Mouse (Mus musculus) kidney, postnatal 25 days (tissue): ENCODE data around the gene Tnfrsf4.

ENCODE experiments used
- DNase-seq, 2 experiments: peaks; one replicate each; pipeline ENCODE4 v3.0.0; 2021; ENCODE audit warnings: mixed read lengths in 2 of 2

The Tnfrsf4 gene

DNA sequence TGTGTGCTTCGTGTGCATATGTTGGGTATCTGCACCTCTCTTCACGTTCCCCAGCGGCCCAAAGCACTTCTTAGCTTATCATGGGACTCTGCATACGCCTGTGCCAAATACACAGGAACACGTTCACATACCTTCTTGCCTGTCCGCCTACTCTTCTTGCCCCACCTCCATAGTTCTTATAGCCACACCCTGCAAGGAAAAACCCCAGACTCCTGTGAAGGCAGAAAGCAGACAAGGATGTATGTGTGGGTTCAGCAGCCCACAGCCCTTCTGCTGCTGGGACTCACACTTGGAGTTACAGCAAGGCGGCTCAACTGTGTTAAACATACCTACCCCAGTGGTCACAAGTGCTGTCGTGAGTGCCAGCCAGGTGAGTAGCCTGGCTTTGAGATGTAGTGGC, at the start of gene Tnfrsf4:
TSS of gene Tnfrsf4 (plus strand) at position 207 of the 400 bp plus-strand sequence.
- no peak for DNase-seq

DNA sequence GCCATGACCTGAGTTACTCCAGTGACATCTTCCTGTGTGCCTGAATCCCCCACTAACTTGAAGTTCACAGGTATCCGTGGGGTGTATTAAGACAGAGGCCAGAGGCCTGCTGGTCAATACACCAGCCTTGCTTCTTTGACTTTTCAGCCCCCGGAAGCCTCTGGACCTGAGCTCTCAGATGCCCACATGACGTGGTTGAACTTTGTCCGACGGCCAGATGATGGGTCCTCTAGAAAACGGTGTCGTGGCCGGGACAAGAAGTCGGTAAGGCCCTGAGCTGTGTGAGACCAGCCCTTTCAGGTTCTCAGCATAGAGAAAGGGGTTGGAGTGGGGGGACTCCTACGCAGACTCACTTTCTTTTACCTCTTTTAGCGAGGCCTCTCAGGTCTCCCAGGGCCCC, 49.2 kb upstream of the Tnfrsf4 start:
- DNase-seq = peak; percentile 58 to 72

DNA sequence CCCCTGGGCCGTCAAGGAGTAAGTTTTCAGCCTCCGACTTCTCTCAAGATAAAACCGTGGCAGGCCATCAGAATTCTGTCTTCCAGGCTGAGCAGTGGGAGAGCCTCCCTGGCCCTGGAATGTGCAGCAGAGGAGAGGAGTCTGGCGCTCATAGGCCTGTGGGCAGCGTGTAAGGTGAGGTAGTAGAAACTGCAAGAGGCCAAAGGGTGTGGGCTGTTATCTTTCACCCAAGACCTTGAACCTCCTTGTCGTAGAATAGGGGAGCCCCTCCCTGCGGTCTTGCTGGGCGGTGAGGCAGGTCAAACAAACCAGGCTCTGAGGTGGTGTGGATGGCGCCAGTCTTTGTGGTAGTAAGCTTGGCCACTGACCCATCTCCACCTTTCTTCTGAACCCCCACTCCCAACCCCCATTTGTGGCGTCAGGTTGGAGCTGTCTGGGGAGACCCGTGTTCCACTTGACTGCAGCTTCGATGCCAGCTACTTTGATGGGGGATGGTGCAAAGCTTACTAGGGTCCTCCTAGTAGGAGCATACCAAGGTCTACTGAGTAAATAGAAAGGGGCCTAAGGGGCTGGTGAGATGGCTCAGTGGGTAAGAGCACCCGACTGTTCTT, 44.5 kb upstream of the Tnfrsf4 start:
- DNase-seq = no peak

DNA sequence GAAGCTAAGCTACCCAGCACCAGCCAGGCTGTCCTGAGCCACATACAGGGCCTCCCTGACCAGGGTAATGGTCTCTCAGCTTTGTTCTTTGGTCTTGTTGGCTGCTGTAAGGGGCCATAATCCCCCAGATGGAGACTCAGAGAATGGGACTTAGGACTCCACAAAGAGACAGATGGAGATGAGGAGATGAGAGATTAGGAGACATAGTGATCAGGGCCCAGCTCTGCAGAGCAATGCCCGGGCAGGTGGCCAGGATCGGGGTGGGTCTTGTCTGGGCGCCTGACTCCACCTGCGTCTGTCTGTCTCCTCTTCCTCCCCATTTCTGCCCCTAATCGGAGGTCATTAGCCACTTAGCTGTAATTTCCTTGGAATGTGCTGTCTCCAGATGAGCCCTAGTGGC, 43.4 kb upstream of the Tnfrsf4 start:
- DNase-seq = no peak

DNA sequence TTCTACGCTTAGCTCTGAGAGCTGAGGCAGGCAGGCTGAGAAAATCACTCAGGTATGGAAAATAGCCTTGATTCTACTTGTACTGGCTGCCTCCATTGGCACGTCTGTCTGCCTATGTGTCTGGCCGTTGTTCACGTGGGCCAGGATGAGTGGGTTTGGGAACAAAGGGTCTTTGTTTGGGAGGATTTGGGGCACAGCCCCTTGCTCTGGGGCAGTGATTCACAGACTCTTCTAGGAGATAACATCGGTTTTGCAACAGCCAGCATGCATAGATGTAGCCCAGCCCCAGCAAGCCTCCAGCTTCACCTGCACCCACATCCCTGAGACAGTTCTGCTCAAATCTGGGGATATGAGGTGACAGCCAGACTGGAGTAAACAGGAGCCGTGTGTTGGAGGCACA, 41.0 kb upstream of the Tnfrsf4 start:
- no peak for DNase-seq

DNA sequence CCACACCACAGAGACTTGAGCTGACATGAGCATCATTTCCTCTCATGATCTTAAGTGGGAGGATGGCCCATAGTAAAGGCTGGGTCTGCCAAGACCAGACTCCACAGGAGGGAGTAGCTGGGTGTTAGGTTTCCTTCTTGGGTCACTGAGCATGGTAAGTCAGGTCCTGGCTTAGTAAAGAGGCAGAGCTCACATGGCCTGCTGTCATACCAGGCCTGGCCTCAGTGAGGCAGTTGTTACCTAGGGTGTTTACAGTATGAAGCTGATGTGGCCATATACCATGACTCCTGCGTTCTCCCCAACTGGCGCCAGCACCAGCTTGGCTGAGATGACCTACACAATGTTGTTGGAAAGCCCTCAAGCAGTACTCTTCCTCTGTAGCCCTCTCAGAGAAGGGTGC, 40.4 kb upstream of the Tnfrsf4 start:
- no peak for DNase-seq

DNA sequence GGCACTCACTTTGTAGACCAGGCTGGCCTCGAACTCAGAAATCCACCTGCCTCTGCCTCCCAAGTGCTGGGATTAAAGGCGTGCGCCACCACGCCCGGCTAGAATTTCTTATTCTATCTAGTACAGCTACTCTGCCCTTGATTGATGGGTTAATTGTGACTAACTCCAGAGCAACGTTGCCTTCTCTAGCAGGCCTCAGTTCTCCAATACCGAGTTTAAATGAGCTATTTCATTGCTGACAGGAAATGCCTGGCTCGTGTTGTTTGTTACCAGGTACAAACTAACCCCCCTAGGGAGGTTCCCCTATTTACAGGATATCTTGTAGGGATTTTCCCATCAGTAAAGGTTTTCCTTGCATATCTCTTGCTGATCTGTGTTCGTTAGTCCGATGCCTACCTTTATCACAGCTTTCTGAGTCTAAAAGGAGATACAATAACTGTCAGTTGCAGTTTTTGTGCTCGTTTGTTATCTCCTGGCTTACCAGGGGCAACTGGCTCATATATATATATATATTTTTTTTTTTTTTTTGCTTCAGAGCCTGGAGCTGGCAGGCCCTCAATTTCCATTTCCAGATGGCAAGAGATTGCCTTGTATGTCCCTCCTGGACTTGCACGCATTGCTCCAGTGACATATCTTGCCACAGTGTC, 32.1 kb upstream of the Tnfrsf4 start:
- no peak for DNase-seq

DNA sequence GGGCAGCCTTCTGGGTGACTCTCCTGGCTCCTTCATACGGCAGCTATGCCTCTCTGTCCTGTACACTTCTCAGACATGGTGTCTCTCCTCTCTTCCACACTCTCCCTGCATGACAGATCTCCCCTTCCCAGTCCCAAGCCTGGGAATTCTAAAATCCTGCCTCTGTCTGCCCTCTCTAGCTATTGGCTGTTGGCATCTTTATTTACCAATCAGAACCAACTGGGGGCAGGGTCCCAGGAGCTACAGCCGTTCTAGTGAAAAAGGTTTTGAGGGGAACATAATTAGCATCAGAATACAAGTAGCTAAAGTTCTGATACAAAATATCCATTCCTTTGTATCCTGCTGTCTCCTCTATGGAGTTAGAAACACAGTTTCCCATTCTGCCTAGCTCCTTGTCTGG, 29.9 kb upstream of the Tnfrsf4 start:
- no peak for DNase-seq

DNA sequence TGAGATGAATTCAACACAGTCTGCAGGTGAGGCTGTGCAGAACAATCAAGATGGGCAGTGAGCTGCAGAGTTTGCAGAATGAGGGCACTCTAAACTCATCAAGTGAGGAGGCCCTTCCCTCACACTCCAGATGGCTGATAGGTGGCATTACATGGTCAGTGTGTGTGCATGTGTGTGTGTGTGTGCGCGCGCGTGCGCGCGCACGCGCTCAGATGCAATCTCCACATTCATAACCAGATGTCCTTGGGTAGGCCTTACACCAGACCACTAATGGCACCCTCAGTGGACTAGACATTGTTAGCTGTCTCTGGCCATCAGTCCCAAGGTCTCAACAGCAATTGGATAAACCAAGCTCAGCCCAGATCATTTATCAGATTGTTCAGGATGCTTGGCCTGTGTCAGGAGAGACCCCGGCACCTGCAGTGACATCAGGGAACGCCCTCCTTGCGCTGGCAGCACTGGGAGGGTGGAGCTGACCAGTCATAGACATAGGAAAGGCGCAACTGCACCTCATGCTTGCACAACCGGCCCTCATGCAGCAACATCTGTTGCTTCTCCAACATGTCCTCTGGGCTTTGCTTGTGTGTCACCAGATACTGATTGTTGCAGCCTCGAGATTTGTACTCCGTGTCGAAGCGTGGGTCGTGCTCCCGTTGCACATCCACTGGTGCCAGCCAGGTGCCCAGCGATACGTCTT, 22.3 kb upstream of the Tnfrsf4 start:
- DNase-seq = no peak

DNA sequence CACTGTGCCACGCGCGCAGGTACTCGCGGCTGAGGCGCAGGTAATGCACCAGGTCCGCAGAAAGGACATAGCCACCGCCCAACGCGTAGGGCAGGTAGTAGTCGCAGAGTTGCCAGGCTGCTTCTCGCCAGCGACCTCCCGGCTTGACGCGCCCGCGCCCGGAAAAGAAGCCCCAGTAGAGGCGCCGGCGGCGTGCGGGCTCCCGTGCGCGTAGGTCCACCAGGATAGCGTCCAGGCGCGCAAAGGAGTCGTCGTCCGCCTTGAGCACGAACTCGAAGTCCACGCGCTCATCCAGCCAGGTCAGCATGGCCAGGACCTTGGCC, 21.8 kb upstream of the Tnfrsf4 start:
- no peak for DNase-seq

DNA sequence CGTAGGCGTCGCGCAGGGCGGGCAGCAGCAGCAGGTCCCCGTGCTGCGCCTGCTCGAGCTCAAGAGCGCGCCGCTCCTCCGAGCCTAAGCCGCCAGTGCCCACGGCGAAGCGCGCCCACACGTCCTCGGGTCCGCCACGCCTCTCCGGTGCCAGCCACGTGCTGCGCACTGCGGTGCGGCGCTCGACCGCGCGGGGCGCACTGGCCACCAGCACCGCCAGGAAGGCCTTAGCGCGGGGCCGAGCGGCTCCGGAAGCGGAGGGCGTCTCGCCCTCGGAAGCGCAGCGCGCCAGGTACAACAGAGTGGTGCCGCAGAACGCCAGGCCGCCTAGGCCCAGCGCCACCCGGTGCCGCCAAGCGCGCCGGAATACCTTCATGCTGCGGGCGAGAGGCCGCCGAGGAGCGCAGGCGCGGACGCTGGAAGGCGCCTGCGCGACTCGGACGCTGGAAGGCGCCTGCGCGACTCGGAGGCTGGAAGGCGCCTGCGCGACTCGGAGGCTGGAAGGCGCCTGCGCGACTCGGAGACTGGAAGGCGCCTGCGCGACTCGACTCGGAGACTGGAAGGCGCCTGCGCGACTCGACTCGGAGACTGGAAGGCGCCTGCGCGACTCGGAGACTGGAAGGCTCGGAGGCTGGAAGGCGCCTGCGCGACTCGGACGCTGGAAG, 21.3 kb upstream of the Tnfrsf4 start, which contains the start of the genes B3galt6 and Sdf4:
TSS of gene B3galt6 (minus strand) at position 409 of the 665 bp plus-strand sequence.
TSS of gene Sdf4 (plus strand) at position 632 of the 665 bp plus-strand sequence.
- peak; percentile 79 to 91 for DNase-seq

DNA sequence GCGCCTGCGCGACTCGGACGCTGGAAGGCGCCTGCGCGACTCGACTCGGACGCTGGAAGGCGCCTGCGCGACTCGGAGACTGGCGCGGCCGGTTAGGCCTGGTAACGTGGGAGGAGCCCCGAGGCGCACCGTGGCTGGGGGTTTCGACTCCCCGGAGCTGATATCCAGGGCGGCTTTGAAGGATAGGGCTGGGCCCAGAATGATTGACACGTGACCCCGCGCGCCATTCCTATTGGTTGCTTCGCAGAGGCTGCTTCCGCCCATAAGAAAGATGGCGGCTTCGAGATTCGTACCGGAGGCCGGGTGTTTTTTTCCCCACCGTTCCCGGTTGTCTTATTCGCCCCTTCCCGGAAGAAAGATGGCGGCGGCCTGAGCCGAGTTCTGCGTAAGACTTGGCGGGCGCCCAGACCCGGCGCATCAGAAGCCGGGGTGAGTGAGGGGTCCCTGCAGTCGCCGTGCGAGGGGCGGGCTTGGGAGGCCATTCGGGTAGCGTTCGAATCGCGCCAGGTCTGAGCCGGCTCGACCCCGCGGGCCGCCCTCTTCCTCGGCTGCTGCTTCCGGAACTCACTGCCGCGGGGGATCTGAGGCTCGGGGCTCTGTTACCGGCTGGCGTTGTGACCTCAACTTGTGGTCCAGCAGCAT, 20.6 kb upstream of the Tnfrsf4 start:
- DNase-seq = peak; percentile 96 to 99

DNA sequence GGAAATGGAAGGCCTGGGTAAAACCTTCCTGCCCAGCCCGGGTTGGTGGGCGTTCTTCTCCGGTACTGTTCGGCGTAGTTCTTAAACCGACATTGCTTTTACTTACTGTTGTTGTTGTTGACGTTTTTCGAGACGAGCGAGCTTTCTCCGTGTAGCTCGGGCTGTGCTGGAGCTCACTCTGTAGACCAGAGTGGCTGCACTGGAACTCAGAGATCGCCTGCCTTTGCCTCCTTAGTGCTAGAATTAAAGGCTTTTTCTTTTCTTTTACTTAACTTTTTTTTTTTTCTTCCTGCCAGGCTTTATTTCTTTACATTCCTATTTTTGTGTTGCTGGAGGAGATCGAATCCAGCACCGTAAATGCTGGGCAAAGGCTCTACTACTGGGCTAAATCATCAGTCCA, 20.0 kb upstream of the Tnfrsf4 start:
- DNase-seq = no peak

DNA sequence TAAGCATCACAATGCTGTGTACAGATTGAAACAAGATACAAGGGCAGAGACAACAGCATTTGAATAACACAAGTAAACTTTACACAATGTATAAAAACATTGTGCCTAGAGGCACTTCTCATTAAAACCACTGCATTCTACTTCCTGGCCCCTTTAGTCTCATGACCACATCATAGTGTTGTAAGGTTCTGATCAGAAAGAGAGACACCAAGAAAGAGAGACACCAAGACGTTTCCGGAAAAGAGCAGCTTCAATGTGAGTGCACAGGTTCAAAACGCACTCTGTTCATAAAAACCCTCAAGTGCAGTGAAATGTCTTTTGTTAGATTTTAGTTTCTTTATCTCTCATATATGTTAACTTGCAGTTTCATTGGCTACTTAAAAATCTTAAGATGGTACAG, 9.5 kb upstream of the Tnfrsf4 start:
- DNase-seq = no peak

DNA sequence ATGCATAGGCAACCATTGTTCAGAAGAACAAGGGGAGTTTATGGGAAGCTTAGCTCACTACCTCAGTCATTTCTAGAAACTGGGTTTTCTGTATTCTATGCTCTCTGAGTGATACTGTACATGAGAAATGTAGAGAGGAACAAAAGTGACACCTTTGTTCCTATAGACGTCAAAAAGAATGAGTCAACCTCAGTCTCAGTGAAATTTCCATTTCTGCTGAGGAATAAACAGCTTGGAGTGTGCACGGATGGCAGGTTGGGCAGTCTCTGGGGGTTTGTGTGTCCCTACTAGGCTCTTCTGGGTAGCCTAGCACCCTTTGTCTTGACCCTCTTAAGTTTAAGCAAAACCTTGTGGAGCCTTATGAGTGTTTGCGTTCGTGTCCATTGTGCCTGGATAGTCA, 5.3 kb upstream of the Tnfrsf4 start:
- DNase-seq = no peak

DNA sequence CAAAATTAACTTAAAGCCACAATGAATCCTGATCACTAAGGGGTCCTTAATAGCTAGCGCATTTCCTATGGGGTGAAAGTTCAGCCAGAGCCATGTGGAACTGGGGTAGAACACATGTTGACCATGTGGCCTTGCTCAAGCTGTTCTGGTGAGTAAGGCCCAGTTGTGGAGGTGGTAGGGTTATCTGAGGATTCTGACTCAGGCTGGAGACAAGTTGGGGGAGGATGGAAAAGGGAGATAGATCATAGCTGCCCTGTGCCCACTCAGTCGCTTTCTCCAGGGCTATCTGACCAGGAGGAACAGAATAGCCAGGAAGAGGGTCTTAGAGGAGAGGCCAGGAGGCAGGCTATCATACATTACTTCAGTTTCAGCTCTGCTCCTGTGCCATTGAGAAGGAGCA, 793 bp downstream of the Tnfrsf4 start:
- DNase-seq = no peak

DNA sequence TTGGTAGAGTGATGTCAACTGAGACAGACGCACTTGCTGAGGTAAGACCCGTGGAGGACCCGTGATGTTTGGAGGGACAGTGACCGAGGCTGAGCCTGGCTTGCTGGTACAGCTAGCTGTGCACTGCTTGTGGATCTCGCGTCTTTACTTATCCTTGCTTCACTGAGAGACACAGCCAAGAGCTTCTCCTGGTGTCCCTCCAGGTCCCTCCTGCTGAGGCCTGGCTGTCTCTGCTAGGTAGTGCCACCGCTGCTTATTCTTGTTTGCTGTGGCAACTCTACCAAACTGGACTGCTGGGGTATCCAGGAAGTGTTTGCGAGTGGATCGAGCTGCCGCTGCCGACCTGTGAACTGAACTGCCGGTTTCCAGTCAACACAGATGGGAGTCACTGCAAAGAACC, 6.1 kb downstream of the Tnfrsf4 start:
- no peak for DNase-seq

DNA sequence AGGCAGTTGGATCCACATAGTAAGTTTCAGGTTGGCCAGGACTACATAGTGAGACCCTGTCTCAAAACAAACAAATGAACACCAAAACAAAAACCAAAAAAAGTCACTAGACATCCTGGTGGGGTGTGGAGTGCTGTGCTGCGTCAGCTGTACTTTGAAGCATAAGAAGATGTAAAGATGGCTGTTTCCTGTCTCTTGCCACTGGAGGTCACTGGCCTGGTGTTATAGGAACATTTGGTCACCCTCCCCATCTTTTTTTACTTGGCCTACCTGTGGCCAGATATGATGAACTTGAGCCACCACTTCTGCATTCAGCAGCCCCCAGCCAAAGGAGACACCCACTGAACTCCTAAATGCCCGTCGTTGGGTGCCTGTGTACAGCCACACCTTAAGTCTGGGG, 7.7 kb downstream of the Tnfrsf4 start:
- DNase-seq = no peak

DNA sequence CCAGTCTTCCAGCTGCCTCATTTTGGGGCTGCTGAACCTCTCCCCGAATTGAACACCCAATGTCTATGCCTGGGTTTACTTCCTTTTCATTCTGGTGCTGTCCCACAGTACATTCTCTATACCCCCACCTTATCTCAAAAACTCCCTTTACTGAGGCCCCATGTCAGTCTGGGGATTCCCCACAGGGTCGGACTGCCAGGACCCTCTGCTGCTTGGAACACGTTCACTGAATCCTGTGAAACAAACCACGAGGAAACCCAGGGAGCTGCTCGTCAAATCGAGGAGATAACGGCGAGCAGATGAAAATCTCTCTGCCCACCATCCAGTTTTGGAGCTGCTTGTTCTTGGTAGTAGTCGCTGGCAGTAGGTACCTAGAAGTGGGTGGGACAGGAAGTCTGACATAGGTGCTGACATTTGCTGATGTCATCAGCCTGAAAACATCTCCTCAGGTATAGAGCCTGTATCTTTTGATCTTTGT, 8.3 kb downstream of the Tnfrsf4 start:
- no peak for DNase-seq

DNA sequence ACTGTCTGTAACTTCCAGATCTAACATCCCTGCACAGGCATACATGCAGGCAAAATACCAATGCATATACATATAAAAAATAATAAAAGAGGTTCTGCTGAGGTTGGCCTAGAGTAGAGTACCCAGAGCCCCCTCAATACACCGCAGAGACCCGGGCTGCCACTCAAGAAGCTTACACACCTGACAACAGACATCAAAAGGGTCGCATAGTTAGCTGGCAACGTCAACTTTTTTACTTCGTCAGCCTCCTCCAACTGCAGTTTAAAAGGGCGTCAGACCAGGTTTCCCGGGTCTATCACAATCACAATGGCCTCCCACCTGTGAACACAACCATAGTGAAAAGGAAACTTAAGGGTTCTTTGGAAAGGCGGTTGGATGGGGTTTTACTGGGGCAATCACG, 9.9 kb downstream of the Tnfrsf4 start:
- DNase-seq = no peak

DNA sequence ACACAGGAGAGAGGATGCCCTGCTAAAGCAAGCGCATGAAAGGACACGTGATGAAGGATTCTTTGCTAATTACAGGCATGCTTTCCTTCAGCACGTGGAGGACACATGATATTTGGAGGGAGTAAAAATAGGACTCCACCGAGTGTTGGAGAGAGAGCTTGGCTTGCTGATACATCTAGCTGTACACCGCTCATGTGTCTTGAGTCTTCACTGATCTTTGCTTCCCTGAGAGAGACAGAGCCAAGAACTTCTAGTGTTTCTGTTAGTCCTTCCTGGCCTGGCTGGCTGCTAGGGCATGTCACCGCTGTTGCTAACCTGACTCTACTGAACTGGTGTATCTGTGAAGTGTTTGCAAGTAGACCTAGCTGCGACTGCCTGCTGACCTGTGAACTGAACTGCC, 10.5 kb downstream of the Tnfrsf4 start:
- no peak for DNase-seq

DNA sequence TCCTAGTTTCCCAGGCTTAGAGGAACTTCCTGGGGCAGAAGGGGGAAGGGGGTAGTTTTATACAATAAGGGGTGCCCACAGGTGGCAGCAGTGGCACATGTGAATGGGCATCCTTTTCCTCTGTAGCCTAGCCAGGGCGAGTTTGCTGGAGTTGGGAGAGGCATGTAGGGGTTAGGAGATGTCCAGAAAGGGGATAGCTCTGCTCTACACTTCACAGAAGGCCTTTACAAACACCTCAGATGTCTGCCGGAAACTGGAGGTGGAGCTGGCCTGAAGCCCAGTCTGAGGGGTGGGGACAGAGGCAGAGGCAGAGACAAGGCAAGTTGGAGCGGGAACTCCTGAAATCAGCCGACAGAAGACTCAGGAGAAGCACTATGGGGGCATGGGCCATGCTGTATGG, 12.4 kb downstream of the Tnfrsf4 start, which contains the start of gene Tnfrsf18:
TSS of gene Tnfrsf18 (plus strand) at position 152 of the 400 bp plus-strand sequence.
- peak; percentile 51 to 53 for DNase-seq

DNA sequence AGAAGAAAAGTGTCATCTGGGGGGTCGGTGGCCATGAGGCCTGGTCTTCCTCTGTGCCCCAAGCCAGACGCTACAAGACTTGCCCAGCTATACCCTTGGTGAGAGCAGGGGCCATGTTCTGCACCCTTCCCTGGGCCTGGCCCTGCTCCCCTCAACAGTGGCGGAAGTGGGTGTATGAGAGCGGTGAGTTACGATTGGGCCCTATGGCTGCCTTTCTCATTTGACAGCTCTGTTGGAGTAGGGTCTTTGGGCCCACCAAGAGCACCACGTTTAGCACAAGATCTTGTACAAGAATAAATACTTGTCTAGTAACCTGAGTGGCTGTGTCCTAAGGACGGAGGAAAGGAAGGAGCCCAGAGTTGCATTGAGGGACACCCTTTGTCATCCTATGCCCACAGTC, 14.9 kb downstream of the Tnfrsf4 start:
- DNase-seq = no peak
